Mouse (Mus musculus) lung, adult 18-20 months (tissue): ENCODE data around the gene Anp32a.

ENCODE experiments used
- DNase-seq, 2 experiments: peaks; one replicate each; pipeline ENCODE4 v3.0.0; 2022; ENCODE audit warnings: mixed read lengths in 2 of 2

Anp32a gene

GRCm38 (mm10) chr9:62347201-62347600 lies 6.1 kb downstream of the Anp32a start:
- no peak for DNase-seq

- no peak for DNase-seq
Observed at GRCm38 (mm10) chr9:62348050-62348449, 7.0 kb downstream of the Anp32a start.

GRCm38 (mm10) chr9:62348467-62348985 lies 7.4 kb downstream of the Anp32a start:
- no peak for DNase-seq

- no peak for DNase-seq
Observed at GRCm38 (mm10) chr9:62349250-62349649, 8.2 kb downstream of the Anp32a start.

- DNase-seq: no peak
Observed at GRCm38 (mm10) chr9:62350721-62351120, 9.6 kb downstream of the Anp32a start.

- no peak for DNase-seq
Observed at GRCm38 (mm10) chr9:62351200-62351599, 10.1 kb downstream of the Anp32a start.

- no peak for DNase-seq
Observed at GRCm38 (mm10) chr9:62353784-62354183, 12.7 kb downstream of the Anp32a start.

- no peak for DNase-seq
Observed at GRCm38 (mm10) chr9:62354838-62355719, 14.0 kb downstream of the Anp32a start.

- DNase-seq: no peak
Observed at GRCm38 (mm10) chr9:62355763-62356162, 14.7 kb downstream of the Anp32a start.

GRCm38 (mm10) chr9:62357593-62357992 lies 16.5 kb downstream of the Anp32a start:
- DNase-seq: no peak

- DNase-seq: no peak
Observed at GRCm38 (mm10) chr9:62358851-62359250, 17.8 kb downstream of the Anp32a start.

- no peak for DNase-seq
Observed at GRCm38 (mm10) chr9:62360889-62361288, 19.8 kb downstream of the Anp32a start.

- no peak for DNase-seq
Observed at GRCm38 (mm10) chr9:62362835-62363385, 21.8 kb downstream of the Anp32a start.

- DNase-seq: peak; percentile 94
Observed at GRCm38 (mm10) chr9:62363619-62364018, 22.5 kb downstream of the Anp32a start.

- no peak for DNase-seq
Observed at GRCm38 (mm10) chr9:62364216-62364615, 23.1 kb downstream of the Anp32a start.

GRCm38 (mm10) chr9:62364831-62365230 lies 23.7 kb downstream of the Anp32a start:
- DNase-seq: no peak

GRCm38 (mm10) chr9:62365326-62366080 lies 24.4 kb downstream of the Anp32a start:
- no peak for DNase-seq

GRCm38 (mm10) chr9:62366478-62367458 lies 25.7 kb downstream of the Anp32a start:
- no peak for DNase-seq

GRCm38 (mm10) chr9:62367510-62368071 lies 26.5 kb downstream of the Anp32a start:
- no peak for DNase-seq

- DNase-seq: no peak
Observed at GRCm38 (mm10) chr9:62368256-62368905, 27.3 kb downstream of the Anp32a start.

- no peak for DNase-seq
Observed at GRCm38 (mm10) chr9:62369172-62369571, 28.1 kb downstream of the Anp32a start.
